Mouse (Mus musculus): ENCODE results near the gene Zdhhc7. TPM values are rescaled to one million over a fixed set of nuclear protein-coding genes. Genes with fewer than 3 reads are reported as not detected.

Gene Zdhhc7
- polyA plus RNA-seq, 1 experiment from 2014 or later = 28.9 TPM

DNA sequence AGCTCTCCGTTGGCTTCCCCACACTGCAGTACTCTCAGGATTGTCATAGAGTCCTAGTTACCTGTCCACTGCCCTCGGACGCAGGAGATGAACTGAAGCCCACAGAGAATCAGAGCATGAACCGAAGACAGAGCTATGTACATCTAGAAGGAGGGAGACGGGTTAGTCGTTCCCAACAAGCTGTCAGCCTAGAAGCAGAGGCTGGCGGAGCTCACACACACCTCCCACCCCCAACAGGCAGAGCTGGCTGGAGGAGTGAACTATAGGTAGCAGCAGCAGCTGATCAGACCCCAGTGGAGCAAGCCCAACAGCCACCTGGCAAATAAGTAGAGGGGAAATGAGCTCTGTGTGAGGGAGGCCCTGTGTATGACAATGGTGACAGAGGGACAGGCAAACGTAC is 16.5 kb downstream of the Zdhhc7 start:
- Histone ChIP-seq H3K27ac (ENCODE audit: low read length) (no peak overlapping the region), H3K4me3 (replicated peaks; ENCODE audit: low read length) (no peak overlapping the region), H3K9me3 (ENCODE audit: control insufficient read depth, low read length) (no peaks in the 10 kb centered on the region), H3K4me2 (ENCODE audit: low read length) (no peak overlapping the region), H3K36me3 (ENCODE audit: control insufficient read depth, insufficient read depth) (peaks cover 37% of the 10 kb centered on the region), H3K4me1 (replicated peaks; ENCODE audit: control insufficient read depth, insufficient read depth, low read length) (0 out of 2 replicates have a peak, but pooled peaks cover 4% of the 10 kb centered on the region), H3K27me3 (replicated peaks; ENCODE audit: control insufficient read depth, insufficient read depth, low read length) (no peaks in the 10 kb centered on the region), H3K9ac (replicated peaks; ENCODE audit: low read depth, low read length) (no peak overlapping the region)
- ATAC-seq = no peak
- whole genome bisulfite sequencing = 88% methylated on average over 8 of the region's 8 CpGs

DNA sequence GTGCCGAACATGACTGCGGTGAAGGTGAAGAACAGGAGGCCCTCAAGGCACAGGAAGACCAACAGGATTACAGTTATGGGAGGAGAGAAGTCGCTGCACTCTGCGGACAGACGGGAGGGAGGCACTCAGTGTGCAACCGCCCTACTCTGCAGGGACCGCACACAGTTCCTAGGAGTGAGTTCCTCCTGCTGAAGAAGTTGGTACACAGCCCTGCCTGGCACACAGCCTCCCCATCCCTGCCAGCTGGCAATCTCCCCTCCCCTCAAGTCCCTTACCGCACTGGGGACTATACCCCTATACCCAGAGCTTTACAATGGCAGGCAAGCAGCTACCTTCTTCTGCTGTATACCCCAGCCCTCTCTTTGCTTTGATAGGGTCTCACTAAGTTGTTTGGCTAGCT is 18.0 kb downstream of the Zdhhc7 start:
- no peak overlapping the region for H3K27ac ChIP-seq (ENCODE audit: low read length)
- H3K27me3 ChIP-seq (replicated peaks; ENCODE audit: control insufficient read depth, insufficient read depth, low read length) = no peaks in the 10 kb centered on the region
- H3K4me2 ChIP-seq (ENCODE audit: low read length) = no peak overlapping the region
- 0 out of 2 replicates have a peak, but pooled peaks cover 4% of the 10 kb centered on the region for H3K4me1 ChIP-seq (replicated peaks; ENCODE audit: control insufficient read depth, insufficient read depth, low read length)
- H3K36me3 ChIP-seq (ENCODE audit: control insufficient read depth, insufficient read depth) = peaks cover 35% of the 10 kb centered on the region
- 71% methylated on average over 8 of the region's 8 CpGs for WGBS
- H3K9me3 ChIP-seq (ENCODE audit: control insufficient read depth, low read length) = no peaks in the 10 kb centered on the region
- no peak overlapping the region for H3K4me3 ChIP-seq (replicated peaks; ENCODE audit: low read length)
- H3K9ac ChIP-seq (replicated peaks; ENCODE audit: low read depth, low read length) = no peak overlapping the region
- peak; percentile 73; the same call in 1 of the 2 replicates for ATAC-seq

DNA sequence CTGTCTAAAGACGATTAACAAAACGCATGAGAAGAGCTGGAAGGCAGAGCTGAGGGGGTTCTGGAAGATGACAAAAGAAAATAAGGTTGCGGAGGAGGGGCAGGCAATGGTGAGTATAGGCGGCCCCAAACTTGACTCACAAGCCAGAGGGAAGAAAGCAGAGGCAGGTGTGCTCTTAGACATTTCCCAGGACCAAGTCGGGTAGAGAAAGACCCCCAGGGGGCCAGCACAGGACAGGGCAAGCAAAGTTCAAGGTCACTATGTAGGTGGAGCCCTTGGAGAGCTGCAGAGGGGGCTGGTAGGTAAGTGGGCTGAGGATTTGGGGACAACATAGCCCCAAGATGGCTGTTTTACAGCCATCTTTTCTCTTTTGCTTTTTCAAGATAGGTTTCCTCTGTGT is 21.9 kb downstream of the Zdhhc7 start:
- Histone ChIP-seq H3K4me2 (ENCODE audit: low read length) (no peak overlapping the region), H3K4me3 (replicated peaks; ENCODE audit: low read length) (no peak overlapping the region), H3K4me1 (replicated peaks; ENCODE audit: control insufficient read depth, insufficient read depth, low read length) (0 out of 2 replicates have a peak, but pooled peaks cover 4% of the 10 kb centered on the region), H3K27me3 (replicated peaks; ENCODE audit: control insufficient read depth, insufficient read depth, low read length) (no peaks in the 10 kb centered on the region), H3K36me3 (ENCODE audit: control insufficient read depth, insufficient read depth) (peaks cover 13% of the 10 kb centered on the region), H3K9me3 (ENCODE audit: control insufficient read depth, low read length) (no peaks in the 10 kb centered on the region), H3K27ac (ENCODE audit: low read length) (no peak overlapping the region), H3K9ac (replicated peaks; ENCODE audit: low read depth, low read length) (no peak overlapping the region)
- ATAC-seq = no peak
- WGBS = 65% methylated on average over 5 of the region's 5 CpGs

DNA sequence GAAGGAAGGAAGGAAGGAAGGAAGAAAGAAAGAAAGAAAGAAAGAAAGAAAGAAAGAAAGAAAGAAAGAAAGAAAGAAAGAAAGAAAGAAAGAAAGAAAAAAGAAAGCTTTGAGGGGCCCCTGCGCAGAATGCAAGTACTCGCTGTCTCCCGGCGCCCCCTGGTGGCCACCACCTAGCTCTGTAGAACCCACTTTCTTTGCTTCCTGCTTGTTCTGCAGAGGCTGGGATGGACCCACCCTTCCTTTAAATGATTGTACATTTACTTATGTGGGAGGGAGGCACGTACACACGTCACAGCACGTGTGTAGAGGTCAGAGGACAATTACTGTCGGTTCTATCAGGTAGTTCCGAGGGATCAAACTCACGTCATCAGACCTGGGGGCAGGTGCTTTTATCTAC is 23.2 kb downstream of the Zdhhc7 start:
- 13% methylated on average over 10 of the region's 10 CpGs for WGBS
- H3K27me3 ChIP-seq (replicated peaks; ENCODE audit: control insufficient read depth, insufficient read depth, low read length) = no peaks in the 10 kb centered on the region
- peak; percentile 72; the same call in 1 of the 2 replicates for ATAC-seq
- H3K4me2 ChIP-seq (ENCODE audit: low read length) = no peak overlapping the region
- H3K27ac ChIP-seq (ENCODE audit: low read length) = no peak overlapping the region
- H3K9ac ChIP-seq (replicated peaks; ENCODE audit: low read depth, low read length) = no peak overlapping the region
- H3K4me1 ChIP-seq (replicated peaks; ENCODE audit: control insufficient read depth, insufficient read depth, low read length) = no peaks in the 10 kb centered on the region
- peaks cover 13% of the 10 kb centered on the region for H3K36me3 ChIP-seq (ENCODE audit: control insufficient read depth, insufficient read depth)
- no peak overlapping the region for H3K4me3 ChIP-seq (replicated peaks; ENCODE audit: low read length)
- no peaks in the 10 kb centered on the region for H3K9me3 ChIP-seq (ENCODE audit: control insufficient read depth, low read length)

DNA sequence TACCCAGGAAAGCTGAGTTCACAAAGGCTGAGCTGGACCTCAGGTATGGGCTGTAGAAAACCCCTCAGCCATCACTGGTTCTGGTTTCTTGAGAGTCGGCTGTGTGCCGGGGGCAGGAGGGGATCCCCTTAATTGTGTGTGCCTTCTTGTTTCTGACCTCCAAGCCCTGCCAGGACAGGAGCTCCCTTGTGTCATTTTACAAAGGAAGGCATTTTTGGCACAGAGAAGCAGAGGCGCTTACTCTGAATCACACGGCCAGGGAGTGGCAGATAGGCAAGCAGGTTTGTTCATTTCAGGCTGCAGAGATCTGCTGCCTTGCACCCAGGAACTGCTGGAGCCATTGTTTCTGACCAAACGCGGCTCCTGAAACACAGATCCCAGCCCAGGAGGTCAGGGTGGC is 25.9 kb downstream of the Zdhhc7 start:
- no peak overlapping the region for H3K27ac ChIP-seq (ENCODE audit: low read length)
- no peak for ATAC-seq
- no peak overlapping the region for H3K4me3 ChIP-seq (replicated peaks; ENCODE audit: low read length)
- no peaks in the 10 kb centered on the region for H3K4me1 ChIP-seq (replicated peaks; ENCODE audit: control insufficient read depth, insufficient read depth, low read length)
- no peak overlapping the region for H3K4me2 ChIP-seq (ENCODE audit: low read length)
- WGBS = 34% methylated on average over 6 of the region's 6 CpGs
- no peak overlapping the region for H3K9ac ChIP-seq (replicated peaks; ENCODE audit: low read depth, low read length)
- H3K27me3 ChIP-seq (replicated peaks; ENCODE audit: control insufficient read depth, insufficient read depth, low read length) = no peaks in the 10 kb centered on the region
- no peaks in the 10 kb centered on the region for H3K9me3 ChIP-seq (ENCODE audit: control insufficient read depth, low read length)
- H3K36me3 ChIP-seq (ENCODE audit: control insufficient read depth, insufficient read depth) = no peaks in the 10 kb centered on the region

DNA sequence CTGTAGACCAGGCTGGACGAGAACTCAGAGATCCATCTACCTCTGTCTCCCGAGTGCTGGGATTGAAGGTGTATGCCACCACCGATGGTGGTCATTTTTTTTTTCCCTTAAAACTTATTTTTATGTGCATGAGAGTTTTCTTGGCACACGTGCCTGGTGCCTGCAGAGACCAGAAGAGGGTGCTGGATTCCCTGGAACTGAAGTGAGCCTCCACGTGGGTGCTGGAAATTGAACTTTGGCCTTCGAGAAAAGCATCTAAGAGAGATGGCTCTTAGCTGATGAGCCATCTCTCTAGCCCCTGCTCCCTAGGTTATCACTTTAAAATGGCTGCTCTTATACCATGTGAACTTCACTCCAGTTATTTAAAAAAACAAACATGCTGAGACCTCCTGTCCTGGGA is 26.8 kb downstream of the Zdhhc7 start:
- H3K27me3 ChIP-seq (replicated peaks; ENCODE audit: control insufficient read depth, insufficient read depth, low read length) = no peaks in the 10 kb centered on the region
- ATAC-seq = no peak
- H3K27ac ChIP-seq (ENCODE audit: low read length) = no peak overlapping the region
- no peak overlapping the region for H3K9ac ChIP-seq (replicated peaks; ENCODE audit: low read depth, low read length)
- no peak overlapping the region for H3K4me2 ChIP-seq (ENCODE audit: low read length)
- WGBS = 74% methylated on average over 6 of the region's 6 CpGs
- H3K4me3 ChIP-seq (replicated peaks; ENCODE audit: low read length) = no peak overlapping the region
- no peaks in the 10 kb centered on the region for H3K36me3 ChIP-seq (ENCODE audit: control insufficient read depth, insufficient read depth)
- no peaks in the 10 kb centered on the region for H3K9me3 ChIP-seq (ENCODE audit: control insufficient read depth, low read length)
- H3K4me1 ChIP-seq (replicated peaks; ENCODE audit: control insufficient read depth, insufficient read depth, low read length) = no peaks in the 10 kb centered on the region

DNA sequence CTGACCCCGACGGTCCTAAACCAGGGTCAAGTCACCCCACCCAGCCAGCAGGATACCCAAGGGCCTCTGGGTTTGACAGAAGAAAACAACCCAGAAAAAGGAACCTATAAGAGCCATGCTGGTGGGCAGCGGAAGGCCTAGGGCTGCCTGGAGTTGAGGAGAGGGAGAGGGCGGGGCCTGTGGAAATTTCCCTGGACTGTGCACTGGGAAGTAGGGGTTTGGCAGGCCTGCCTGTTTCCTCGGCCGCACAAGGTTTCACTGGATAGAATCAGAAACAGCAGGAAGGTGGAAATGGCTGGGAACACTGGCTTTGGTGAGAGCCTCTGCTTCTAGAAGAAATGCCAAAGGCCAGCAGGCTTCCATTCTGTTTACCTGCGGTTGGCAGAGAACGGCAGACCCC is 28.5 kb downstream of the Zdhhc7 start:
- Histone ChIP-seq H3K27ac (ENCODE audit: low read length) (no peak overlapping the region), H3K9ac (replicated peaks; ENCODE audit: low read depth, low read length) (no peak overlapping the region), H3K27me3 (replicated peaks; ENCODE audit: control insufficient read depth, insufficient read depth, low read length) (no peaks in the 10 kb centered on the region), H3K36me3 (ENCODE audit: control insufficient read depth, insufficient read depth) (no peaks in the 10 kb centered on the region), H3K9me3 (ENCODE audit: control insufficient read depth, low read length) (no peaks in the 10 kb centered on the region), H3K4me2 (ENCODE audit: low read length) (no peak overlapping the region), H3K4me1 (replicated peaks; ENCODE audit: control insufficient read depth, insufficient read depth, low read length) (no peaks in the 10 kb centered on the region), H3K4me3 (replicated peaks; ENCODE audit: low read length) (no peak overlapping the region)
- no peak for ATAC-seq
- WGBS = 82% methylated on average over 8 of the region's 8 CpGs

DNA sequence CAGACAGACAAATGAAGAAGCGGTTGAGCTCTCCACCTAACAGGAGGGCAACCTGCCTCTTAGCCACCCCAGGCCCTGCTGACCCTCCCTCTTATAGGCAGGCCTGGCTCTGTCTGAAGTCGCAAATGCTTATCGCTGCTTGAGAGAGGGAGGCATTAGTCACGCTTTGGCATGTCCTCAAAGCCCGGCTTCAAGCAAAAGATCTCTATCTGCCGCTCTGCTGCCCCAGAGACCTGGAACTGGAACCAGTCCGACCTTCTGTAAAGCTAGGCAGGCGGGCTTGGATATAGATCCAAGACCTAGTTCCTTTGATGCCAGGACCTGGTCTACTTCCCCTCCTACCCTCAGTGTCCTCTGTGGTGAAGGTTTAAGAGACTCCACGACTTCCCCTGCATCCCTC is 29.0 kb downstream of the Zdhhc7 start:
- Histone ChIP-seq H3K27me3 (replicated peaks; ENCODE audit: control insufficient read depth, insufficient read depth, low read length) (no peaks in the 10 kb centered on the region), H3K27ac (ENCODE audit: low read length) (no peak overlapping the region), H3K9me3 (ENCODE audit: control insufficient read depth, low read length) (no peaks in the 10 kb centered on the region), H3K36me3 (ENCODE audit: control insufficient read depth, insufficient read depth) (no peaks in the 10 kb centered on the region), H3K4me1 (replicated peaks; ENCODE audit: control insufficient read depth, insufficient read depth, low read length) (no peaks in the 10 kb centered on the region), H3K9ac (replicated peaks; ENCODE audit: low read depth, low read length) (no peak overlapping the region), H3K4me2 (ENCODE audit: low read length) (no peak overlapping the region), H3K4me3 (replicated peaks; ENCODE audit: low read length) (no peak overlapping the region)
- no peak for ATAC-seq
- WGBS = 82% methylated on average over 9 of the region's 9 CpGs

DNA sequence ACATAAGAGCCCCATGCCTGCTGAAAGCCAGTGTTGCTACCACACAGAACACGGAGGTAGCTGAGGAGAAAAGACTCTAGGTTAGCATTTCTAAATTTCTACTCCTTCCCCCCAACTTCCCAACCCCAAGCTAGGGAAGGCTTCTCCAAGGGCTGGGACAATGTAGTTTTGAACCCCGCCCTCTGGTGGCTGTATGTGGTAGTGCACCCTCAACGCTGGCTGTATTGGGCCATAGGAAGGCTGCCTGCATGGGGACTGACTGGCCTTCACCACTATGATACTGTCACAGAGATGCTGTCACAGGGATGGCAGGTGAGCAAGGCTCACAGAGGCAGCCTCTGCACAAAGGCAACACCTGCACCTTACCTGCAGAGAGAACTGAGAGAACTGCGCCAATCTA is 29.6 kb downstream of the Zdhhc7 start:
- Histone ChIP-seq H3K9ac (replicated peaks; ENCODE audit: low read depth, low read length) (no peak overlapping the region), H3K27ac (ENCODE audit: low read length) (no peak overlapping the region), H3K36me3 (ENCODE audit: control insufficient read depth, insufficient read depth) (no peaks in the 10 kb centered on the region), H3K4me1 (replicated peaks; ENCODE audit: control insufficient read depth, insufficient read depth, low read length) (no peaks in the 10 kb centered on the region), H3K4me3 (replicated peaks; ENCODE audit: low read length) (no peak overlapping the region), H3K9me3 (ENCODE audit: control insufficient read depth, low read length) (no peaks in the 10 kb centered on the region), H3K4me2 (ENCODE audit: low read length) (no peak overlapping the region), H3K27me3 (replicated peaks; ENCODE audit: control insufficient read depth, insufficient read depth, low read length) (no peaks in the 10 kb centered on the region)
- WGBS = 25% methylated on average over 4 of the region's 4 CpGs
- peak; percentile 77 for ATAC-seq

DNA sequence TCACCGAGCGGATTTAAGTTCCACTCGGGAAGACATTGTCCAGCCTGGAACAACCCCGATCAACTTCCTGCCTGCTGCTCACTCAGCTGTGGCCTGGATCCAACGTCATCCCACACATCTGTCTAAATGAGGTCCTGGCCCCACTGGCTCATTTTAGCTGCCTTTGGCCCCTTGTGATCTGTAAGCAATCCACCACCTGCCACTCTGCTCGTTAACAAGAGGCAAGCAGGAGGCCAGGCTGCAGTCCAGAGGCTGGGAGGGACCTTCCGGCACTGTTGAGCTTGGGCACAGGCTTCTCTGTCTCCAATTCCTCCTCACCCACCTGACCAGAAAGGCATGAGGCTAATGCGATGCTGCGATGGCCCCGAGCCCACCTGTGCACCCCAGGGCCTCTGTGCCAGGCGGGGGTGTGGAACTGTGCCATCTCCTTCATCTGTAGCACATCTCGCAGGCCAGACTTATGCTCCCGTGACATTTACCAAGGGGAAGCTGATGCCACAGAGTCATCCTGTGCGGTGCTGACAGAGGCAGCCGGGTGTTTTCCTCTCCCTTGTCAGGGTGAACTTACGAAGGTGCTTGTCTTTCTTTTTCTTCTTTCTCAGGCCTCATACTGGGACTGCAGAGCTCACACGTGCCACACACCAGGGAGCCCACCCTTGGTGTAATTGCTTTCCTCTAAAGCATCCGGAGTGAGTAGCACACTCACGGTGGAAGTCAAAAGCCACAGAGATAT is 33.2 kb downstream of the Zdhhc7 start:
- Histone ChIP-seq H3K4me3 (replicated peaks; ENCODE audit: low read length) (no peak overlapping the region), H3K36me3 (ENCODE audit: control insufficient read depth, insufficient read depth) (no peaks in the 10 kb centered on the region), H3K27me3 (replicated peaks; ENCODE audit: control insufficient read depth, insufficient read depth, low read length) (no peaks in the 10 kb centered on the region), H3K9me3 (ENCODE audit: control insufficient read depth, low read length) (no peaks in the 10 kb centered on the region), H3K9ac (replicated peaks; ENCODE audit: low read depth, low read length) (no peak overlapping the region), H3K4me1 (replicated peaks; ENCODE audit: control insufficient read depth, insufficient read depth, low read length) (no peaks in the 10 kb centered on the region), H3K27ac (ENCODE audit: low read length) (no peak overlapping the region), H3K4me2 (ENCODE audit: low read length) (no peak overlapping the region)
- WGBS = 56% methylated on average over 19 of the region's 19 CpGs
- ATAC-seq = no peak
